Mouse (Mus musculus) cerebellum, adult 2 months (tissue): Measurements from ENCODE around the gene Rock2.

ENCODE experiments used
- CTCF ChIP-seq: fragments of 200-500 bp; IDR thresholded peaks from 2 replicates; pipeline ENCODE4 v1.5.1; 2011; ENCODE audit warnings: low read depth, mild to moderate bottlenecking, control low read depth, low read length, moderate library complexity, borderline replicate concordance; ENCODE audit not compliant: insufficient read depth
- POLR2A ChIP-seq: fragments of 200-500 bp; IDR thresholded peaks from 2 replicates; pipeline ENCODE4 v1.6.1; 2011; ENCODE audit warnings: low read length, control low read depth, borderline replicate concordance; ENCODE audit not compliant: insufficient read depth

- TF ChIP-seq POLR2A (no peak), CTCF (no peak)
Observed at GRCm38 (mm10) chr12:16991376-16991775, 96.7 kb downstream of the Rock2 start.
